Mouse (Mus musculus) MEL (cell line): ENCODE results near the gene Vps8. TPM values are rescaled to one million over a fixed set of nuclear protein-coding genes. Genes with fewer than 3 reads are reported as not detected.

Experiments
- DNase-seq: peaks from one replicate; pipeline ENCODE4 v3.0.0; 2011; ENCODE audit warnings: low read depth, low spot score
- H3K27ac ChIP-seq: 2 replicates; pipeline ENCODE4 v1.5.1; 2012; ENCODE audit warnings: low read depth, mild to moderate bottlenecking, control low read depth, low read length, moderate library complexity; ENCODE audit not compliant: control insufficient read depth
- H3K27me3 ChIP-seq, 2 experiments: fragments of 150-350 bp in 1 of 2; sonication (generic) in 1 of 2; 2 replicates each; pipeline ENCODE4 v1.6.1; 2012; ENCODE audit warnings: low read length in 2 of 2, mild to moderate bottlenecking in 2 of 2, improper control_type of control experiment in 1 of 2, moderate library complexity in 1 of 2; ENCODE audit not compliant: insufficient read depth in 2 of 2, control insufficient read depth in 1 of 2
- H3K36me3 ChIP-seq, 2 experiments: 2 replicates each; pipeline ENCODE4 v1.6.1; 2012 to 2014; ENCODE audit warnings: low read length in 2 of 2, improper control_type of control experiment in 1 of 2, inconsistent platforms in 1 of 2, mild to moderate bottlenecking in 1 of 2; ENCODE audit not compliant: insufficient read depth in 2 of 2, control insufficient read depth in 1 of 2
- H3K4me1 ChIP-seq, 2 experiments: fragments of 150-350 bp in 1 of 2; sonication (generic) in 1 of 2; 2 replicates each; pipeline ENCODE4 v1.6.1; 2012; ENCODE audit warnings: low read length in 2 of 2, improper control_type of control experiment in 1 of 2, mild to moderate bottlenecking in 1 of 2; ENCODE audit not compliant: insufficient read depth in 2 of 2, control insufficient read depth in 1 of 2
- H3K4me3 ChIP-seq, 2 experiments: fragments of 150-350 bp in 1 of 2; sonication (generic) in 1 of 2; 2 replicates each; pipeline ENCODE4 v1.5.1; 2012; ENCODE audit warnings: low read depth in 2 of 2, low read length in 2 of 2, mild to moderate bottlenecking in 2 of 2, moderate library complexity in 2 of 2, control low read depth in 1 of 2, improper control_type of control experiment in 1 of 2; ENCODE audit not compliant: control insufficient read depth in 1 of 2, insufficient read depth in 1 of 2
- H3K79me2 ChIP-seq: 2 replicates; pipeline ENCODE4 v1.6.1; 2012; ENCODE audit warnings: mild to moderate bottlenecking, low read length, moderate library complexity; ENCODE audit not compliant: control insufficient read depth, poor library complexity, insufficient read depth
- H3K9ac ChIP-seq: 2 replicates; pipeline ENCODE4 v1.6.1; 2012; ENCODE audit warnings: low read depth, mild to moderate bottlenecking, control low read depth, low read length, moderate library complexity; ENCODE audit not compliant: control insufficient read depth, poor library complexity, severe bottlenecking
- H3K9me3 ChIP-seq: fragments of 150-350 bp; sonication (generic); replicated peaks from 2 replicates; pipeline ENCODE4 v1.6.1; 2012; ENCODE audit warnings: mild to moderate bottlenecking, low read length, improper control_type of control experiment, moderate library complexity; ENCODE audit not compliant: insufficient read depth
- BHLHE40 ChIP-seq: IDR thresholded peaks from 2 replicates; pipeline ENCODE4 v1.6.1; 2012; ENCODE audit warnings: low read depth, mild to moderate bottlenecking, inconsistent platforms, low read length, improper control_type of control experiment, borderline replicate concordance
- CTCF ChIP-seq, 3 experiments: IDR thresholded peaks in 2 of 3; conservative IDR thresholded peaks in 1 of 3; 2 replicates each; pipeline ENCODE4 v1.5.1; 2011 to 2012; ENCODE audit warnings: low read length in 3 of 3, low read depth in 2 of 3, mild to moderate bottlenecking in 2 of 3, improper control_type of control experiment in 1 of 3, inconsistent platforms in 1 of 3, mixed read lengths in 1 of 3, moderate library complexity in 1 of 3; ENCODE audit not compliant: control insufficient read depth in 1 of 3, insufficient read depth in 1 of 3, poor library complexity in 1 of 3, severe bottlenecking in 1 of 3
- E2F4 ChIP-seq: IDR thresholded peaks from 2 replicates; pipeline ENCODE4 v1.6.1; 2011; ENCODE audit warnings: low read depth, low read length, improper control_type of control experiment, borderline replicate concordance
- ETS1 ChIP-seq: IDR thresholded peaks from 2 replicates; pipeline ENCODE4 v1.6.1; 2012; ENCODE audit warnings: low read depth, mild to moderate bottlenecking, inconsistent platforms, low read length, improper control_type of control experiment, moderate library complexity
- GABPA ChIP-seq: IDR thresholded peaks from 2 replicates; pipeline ENCODE4 v1.6.1; 2012; ENCODE audit warnings: low read depth, mild to moderate bottlenecking, inconsistent platforms, low read length, improper control_type of control experiment, moderate library complexity
- HCFC1 ChIP-seq: IDR thresholded peaks from 2 replicates; pipeline ENCODE4 v1.6.1; 2012; ENCODE audit warnings: low read depth, mild to moderate bottlenecking, inconsistent platforms, low read length, improper control_type of control experiment, moderate library complexity
- JUND ChIP-seq: IDR thresholded peaks from 2 replicates; pipeline ENCODE4 v1.6.1; 2011; ENCODE audit warnings: low read depth, mild to moderate bottlenecking, improper control_type of control experiment, low read length
- MEF2A ChIP-seq: IDR thresholded peaks from 2 replicates; pipeline ENCODE4 v1.6.1; 2014; ENCODE audit warnings: low read depth, mild to moderate bottlenecking, inconsistent platforms, low read length, improper control_type of control experiment; ENCODE audit not compliant: poor library complexity, insufficient replicate concordance, severe bottlenecking; ENCODE audit errors: extremely low read depth
- POLR2AphosphoS2 ChIP-seq: IDR thresholded peaks from 2 replicates; pipeline ENCODE4 v1.6.1; 2011; ENCODE audit warnings: low read length, improper control_type of control experiment
- POLR2AphosphoS5 ChIP-seq: IDR thresholded peaks from 2 replicates; pipeline ENCODE4 v1.6.1; 2012; ENCODE audit warnings: low read depth, borderline replicate concordance, mild to moderate bottlenecking, inconsistent platforms, low read length, moderate library complexity, mixed read lengths
- RCOR1 ChIP-seq: IDR thresholded peaks from 2 replicates; pipeline ENCODE4 v1.6.1; 2012; ENCODE audit warnings: low read depth, mild to moderate bottlenecking, inconsistent platforms, low read length, improper control_type of control experiment
- SIN3A ChIP-seq: IDR thresholded peaks from 2 replicates; pipeline ENCODE4 v1.6.1; 2012; ENCODE audit warnings: low read length, improper control_type of control experiment, inconsistent platforms
- SMC3 ChIP-seq: IDR thresholded peaks from 2 replicates; pipeline ENCODE4 v1.6.1; 2011; ENCODE audit warnings: low read depth, low read length, improper control_type of control experiment
- UBTF ChIP-seq: IDR thresholded peaks from 2 replicates; pipeline ENCODE4 v1.6.1; 2012; ENCODE audit warnings: low read depth, mild to moderate bottlenecking, inconsistent platforms, low read length, improper control_type of control experiment, moderate library complexity, borderline replicate concordance; ENCODE audit not compliant: insufficient read depth
- USF1 ChIP-seq: IDR thresholded peaks from 2 replicates; pipeline ENCODE4 v1.6.1; 2014; ENCODE audit warnings: low read depth, mild to moderate bottlenecking, inconsistent platforms, low read length, improper control_type of control experiment, moderate library complexity
- ZC3H11A ChIP-seq: IDR thresholded peaks from 2 replicates; pipeline ENCODE4 v1.6.1; 2012; ENCODE audit warnings: low read depth, mild to moderate bottlenecking, inconsistent platforms, low read length, improper control_type of control experiment
- ZMIZ1 ChIP-seq: IDR thresholded peaks from 2 replicates; pipeline ENCODE4 v1.6.1; 2012; ENCODE audit warnings: low read depth, mild to moderate bottlenecking, inconsistent platforms, low read length, improper control_type of control experiment, moderate library complexity
- ZNF384 ChIP-seq: IDR thresholded peaks from 2 replicates; pipeline ENCODE4 v1.6.1; 2012; ENCODE audit warnings: low read depth, mild to moderate bottlenecking, inconsistent platforms, low read length, improper control_type of control experiment
- polyA plus RNA-seq, 2 experiments: library from polyadenylated mRNA; stranded (reverse) in 1 of 2; unstranded in 1 of 2; fragments of >175 nt in 1 of 2; fragments of >200 nt in 1 of 2; gene quantifications; 2 replicates each; pipeline versions ENCODE4 v1.2.1 to v1.2.4; 2012; ENCODE audit warnings: low replicate concordance in 2 of 2, low read depth in 1 of 2; ENCODE audit not compliant: insufficient read length in 2 of 2, insufficient read depth in 1 of 2, missing spikeins in 1 of 2
- total RNA-seq: library from RNA; depleted of rRNA; stranded (reverse); fragments of 300-350 nt; gene quantifications from 2 replicates; pipeline ENCODE4 v1.2.3, GENCODE M21; 2012

The Vps8 gene
- total and polyA plus RNA-seq, 3 experiments = 10.5 to 14.0 TPM; not detected in 1

DNA sequence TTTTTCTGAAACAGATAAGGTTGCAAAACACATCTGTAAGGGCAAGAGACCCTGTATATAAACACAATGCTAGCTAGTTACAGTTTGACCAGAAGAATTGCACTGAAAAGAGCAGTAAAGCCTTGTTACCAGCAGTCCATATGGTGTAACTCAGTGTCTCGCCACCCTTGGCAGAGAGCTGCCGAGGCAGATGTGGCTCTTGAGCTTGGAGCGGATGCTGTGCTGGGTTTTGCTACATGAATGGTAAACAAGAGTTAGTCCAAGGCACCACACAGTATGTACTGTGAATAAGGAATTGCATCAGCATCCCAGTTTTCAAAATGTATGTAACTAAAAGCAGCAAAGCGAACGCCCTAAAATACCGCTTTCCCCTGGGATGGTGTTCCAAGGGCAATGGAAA lies 166.2 kb downstream of the Vps8 start:
- Histone ChIP-seq H3K36me3 (no peaks in the 10 kb centered on the region; a peak in 1 of 4 replicates), H3K9me3 (no peaks in the 10 kb centered on the region), H3K27ac (no peak overlapping the region), H3K27me3 (no peaks in the 10 kb centered on the region), H3K9ac (no peak overlapping the region), H3K79me2 (no peaks in the 10 kb centered on the region), H3K4me3 (no peak overlapping the region), H3K4me1 (no peaks in the 10 kb centered on the region)
- no peak for TF ChIP-seq POLR2AphosphoS5
- no peak for TF ChIP-seq HCFC1
- TF ChIP-seq BHLHE40 = no peak
- DNase-seq = no peak

DNA sequence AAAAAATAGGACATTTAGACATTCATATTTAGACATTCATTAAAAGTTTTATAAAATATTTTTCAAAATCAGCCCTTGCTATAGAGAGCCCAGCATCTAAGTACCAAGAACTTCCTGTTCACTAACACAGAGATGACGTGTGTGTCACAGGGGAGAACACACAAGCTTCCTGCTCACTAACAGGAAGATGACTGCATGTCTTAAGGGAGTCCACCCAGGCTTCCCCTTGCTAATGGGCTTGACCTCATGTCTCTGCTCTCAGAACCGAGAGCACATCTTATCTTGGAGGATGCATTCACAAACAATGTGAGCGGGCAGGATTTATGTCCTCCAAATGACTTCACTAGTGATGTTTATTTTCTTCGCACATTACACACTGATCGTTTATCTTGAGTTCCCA lies 167.9 kb downstream of the Vps8 start:
- Histone ChIP-seq H3K9me3 (no peaks in the 10 kb centered on the region), H3K9ac (no peak overlapping the region), H3K27ac (no peak overlapping the region), H3K79me2 (no peaks in the 10 kb centered on the region), H3K36me3 (no peaks in the 10 kb centered on the region; a peak in 1 of 4 replicates), H3K27me3 (no peaks in the 10 kb centered on the region), H3K4me1 (no peaks in the 10 kb centered on the region), H3K4me3 (no peak overlapping the region)
- TF ChIP-seq UBTF (no peak), MEF2A (no peak), ZNF384 (no peak), BHLHE40 (no peak), CTCF (IDR thresholded peaks at IDR 0.05 in 2 of 3, conservative IDR thresholded peaks at IDR 0.05 in 1 of 3; ENCODE audit: control insufficient read depth in 1 of 3, insufficient read depth in 1 of 3, low read depth in 2 of 3, low read length in 3 of 3, poor library complexity in 1 of 3, severe bottlenecking in 1 of 3) (no peak), RCOR1 (no peak), ETS1 (no peak)
- no peak for DNase-seq

DNA sequence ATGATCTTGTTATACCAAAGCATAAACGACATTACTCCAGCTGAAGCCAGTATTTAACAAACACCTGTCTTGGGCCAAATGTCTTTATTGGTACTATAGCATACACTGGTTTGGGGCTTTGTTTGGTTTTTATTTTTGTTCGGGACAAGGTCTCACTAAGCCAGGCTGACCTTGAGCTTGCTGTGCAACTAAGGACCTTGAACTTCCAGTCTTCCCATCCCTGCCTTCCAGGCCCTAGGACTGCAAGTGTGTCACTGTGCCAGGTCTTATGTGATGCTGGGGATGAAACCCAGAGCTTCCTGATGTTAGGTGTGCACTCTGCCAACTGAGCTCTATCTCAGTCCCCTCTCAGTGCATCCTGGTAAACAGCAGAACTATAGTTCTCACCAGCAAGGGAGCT lies 168.6 kb downstream of the Vps8 start:
- no peak for DNase-seq
- H3K36me3 ChIP-seq = no peaks in the 10 kb centered on the region; a peak in 1 of 4 replicates
- no peak overlapping the region for H3K4me3 ChIP-seq
- no peak overlapping the region for H3K27ac ChIP-seq
- no peaks in the 10 kb centered on the region for H3K9me3 ChIP-seq
- no peaks in the 10 kb centered on the region for H3K79me2 ChIP-seq
- no peak for TF ChIP-seq SMC3
- TF ChIP-seq USF1 = no peak
- no peak for TF ChIP-seq GABPA
- no peak for TF ChIP-seq SIN3A
- no peak for TF ChIP-seq ZC3H11A
- TF ChIP-seq JUND = no peak
- TF ChIP-seq ZMIZ1 = no peak
- TF ChIP-seq UBTF = no peak
- TF ChIP-seq POLR2AphosphoS2 = no peak
- no peak for TF ChIP-seq E2F4
- H3K9ac ChIP-seq = no peak overlapping the region
- no peaks in the 10 kb centered on the region for H3K4me1 ChIP-seq
- H3K27me3 ChIP-seq = no peaks in the 10 kb centered on the region
